Mouse (Mus musculus): ENCODE results near the gene Aprt. TPM values are rescaled to one million over a fixed set of nuclear protein-coding genes. Genes with fewer than 3 reads are reported as not detected.

Gene Aprt
- polyA plus RNA-seq, 1 experiment from 2014 or later: 355 TPM

DNA sequence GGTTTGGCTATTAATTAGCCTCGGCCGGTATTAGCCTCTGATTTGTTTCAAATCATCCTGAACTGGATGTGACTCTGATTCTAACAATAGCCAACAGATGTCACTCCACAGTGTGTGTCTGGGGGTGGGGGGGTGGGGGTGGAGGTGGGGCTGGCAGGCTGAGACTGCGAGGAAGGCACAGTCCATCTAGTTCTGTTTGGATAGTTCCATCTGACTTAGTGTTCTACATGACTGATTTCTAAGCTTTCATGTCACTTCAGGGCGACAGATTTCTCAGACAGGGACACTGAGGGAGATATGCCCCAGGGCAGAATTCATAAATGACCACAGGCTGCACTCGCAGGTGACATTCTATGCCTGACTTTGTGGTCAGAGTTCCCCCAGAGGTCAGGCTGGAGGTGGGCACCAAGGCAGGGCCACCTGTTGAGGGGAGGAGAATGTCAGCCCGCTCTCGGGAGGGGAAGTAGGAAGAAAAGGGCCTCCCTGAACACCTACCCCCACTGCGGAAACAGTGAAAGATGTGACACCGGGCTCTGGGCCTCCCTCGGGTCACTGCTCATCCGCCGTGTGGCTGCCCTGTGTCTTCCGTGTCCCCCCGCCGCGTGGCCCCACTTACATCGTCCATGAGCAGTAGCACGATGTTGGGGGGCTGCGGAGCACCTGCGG lies 34.0 kb upstream of the Aprt start:
- WGBS: 3% methylated on average over 20 of the region's 20 CpGs
- Histone ChIP-seq H3K27ac (peak overlapping the region; percentile 62), H3K9me3 (no peaks in the 10 kb centered on the region), H3K4me3 (peak overlapping the region; percentile 70), H3K4me1 (peaks cover 24% of the 10 kb centered on the region), H3K4me2 (peak overlapping the region; percentile 94), H3K9ac (peak overlapping the region; percentile 80), H3K27me3 (no peaks in the 10 kb centered on the region), H3K36me3 (peaks cover 19% of the 10 kb centered on the region)
- peak; percentile 38 for ATAC-seq (ENCODE audit: insufficient number of reproducible peaks, insufficient read depth, low FRiP score, low TSS enrichment, low read depth)

DNA sequence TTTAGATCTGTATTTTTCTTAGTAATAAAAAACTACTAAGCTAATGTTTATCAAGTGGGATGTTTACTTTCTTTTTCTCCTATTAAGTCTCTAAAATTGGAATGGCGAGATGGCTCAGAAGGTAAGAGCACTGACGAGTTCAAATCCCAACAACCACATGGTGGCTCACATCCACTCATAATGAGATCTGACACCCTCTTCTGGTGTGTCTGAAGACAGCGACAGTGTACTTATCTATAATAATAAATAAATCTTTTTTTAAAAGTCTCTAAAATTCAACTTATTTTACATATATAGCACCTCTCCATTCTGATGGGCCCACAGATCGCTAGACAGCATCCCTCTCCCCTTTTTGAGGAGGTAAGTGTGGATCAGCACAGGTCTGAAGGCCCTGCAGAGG lies 33.5 kb upstream of the Aprt start:
- Histone ChIP-seq H3K36me3 (peaks cover 16% of the 10 kb centered on the region), H3K4me1 (peaks cover 21% of the 10 kb centered on the region), H3K27ac (no peak overlapping the region), H3K4me3 (no peak overlapping the region), H3K9me3 (no peaks in the 10 kb centered on the region), H3K9ac (0 out of 2 replicates have a peak overlapping the region, but pooled peaks have one; percentile 80), H3K27me3 (no peaks in the 10 kb centered on the region), H3K4me2 (peak overlapping the region; percentile 94)
- no peak for ATAC-seq (ENCODE audit: insufficient number of reproducible peaks, insufficient read depth, low FRiP score, low TSS enrichment, low read depth)
- WGBS: 64% methylated on average over 4 of the region's 4 CpGs

GRCm38 (mm10) chr8:122606810-122607209 lies 30.1 kb upstream of the Aprt start:
- 72% methylated on average over 11 of the region's 12 CpGs for WGBS
- no peaks in the 10 kb centered on the region for H3K27me3 ChIP-seq
- no peak overlapping the region for H3K4me3 ChIP-seq
- H3K4me2 ChIP-seq: no peak overlapping the region
- no peak for ATAC-seq (ENCODE audit: insufficient number of reproducible peaks, insufficient read depth, low FRiP score, low TSS enrichment, low read depth)
- H3K4me1 ChIP-seq: peaks cover 9% of the 10 kb centered on the region
- H3K9me3 ChIP-seq: no peaks in the 10 kb centered on the region
- H3K27ac ChIP-seq: no peak overlapping the region
- H3K36me3 ChIP-seq: no peaks in the 10 kb centered on the region
- no peak overlapping the region for H3K9ac ChIP-seq

- no peak overlapping the region for H3K4me3 ChIP-seq
- H3K27ac ChIP-seq: no peak overlapping the region
- H3K9ac ChIP-seq: no peak overlapping the region
- H3K4me2 ChIP-seq: no peak overlapping the region
- 68% methylated on average over 4 of the region's 4 CpGs for WGBS
- no peaks in the 10 kb centered on the region for H3K36me3 ChIP-seq
- no peak for ATAC-seq (ENCODE audit: insufficient number of reproducible peaks, insufficient read depth, low FRiP score, low TSS enrichment, low read depth)
- peaks cover under 1% of the 10 kb centered on the region; the same call in 1 of the 2 replicates for H3K4me1 ChIP-seq
- no peaks in the 10 kb centered on the region for H3K27me3 ChIP-seq
- H3K9me3 ChIP-seq: no peaks in the 10 kb centered on the region
Measured at GRCm38 (mm10) chr8:122605367-122605766, 28.7 kb upstream of the Aprt start.

GRCm38 (mm10) chr8:122604640-122605039 lies 27.9 kb upstream of the Aprt start:
- 70% methylated on average over 1 of the region's 1 CpGs for WGBS
- Histone ChIP-seq H3K9me3 (no peaks in the 10 kb centered on the region), H3K4me3 (no peak overlapping the region), H3K4me1 (no peaks in the 10 kb centered on the region), H3K27ac (no peak overlapping the region), H3K36me3 (no peaks in the 10 kb centered on the region), H3K27me3 (no peaks in the 10 kb centered on the region), H3K4me2 (no peak overlapping the region), H3K9ac (no peak overlapping the region)
- ATAC-seq (ENCODE audit: insufficient number of reproducible peaks, insufficient read depth, low FRiP score, low TSS enrichment, low read depth): no peak

GRCm38 (mm10) chr8:122600666-122601065 lies 24.0 kb upstream of the Aprt start:
- Histone ChIP-seq H3K4me2 (no peak overlapping the region), H3K4me1 (no peaks in the 10 kb centered on the region), H3K9me3 (no peaks in the 10 kb centered on the region), H3K27me3 (no peaks in the 10 kb centered on the region), H3K4me3 (no peak overlapping the region), H3K9ac (no peak overlapping the region), H3K36me3 (0 out of 2 replicates have a peak, but pooled peaks cover 7% of the 10 kb centered on the region), H3K27ac (no peak overlapping the region)
- WGBS: 89% methylated on average over 9 of the region's 9 CpGs
- ATAC-seq (ENCODE audit: insufficient number of reproducible peaks, insufficient read depth, low FRiP score, low TSS enrichment, low read depth): no peak

GRCm38 (mm10) chr8:122596031-122596430 lies 19.3 kb upstream of the Aprt start:
- peaks cover 11% of the 10 kb centered on the region; the same call in 1 of the 2 replicates for H3K36me3 ChIP-seq

GRCm38 (mm10) chr8:122593783-122594507 lies 17.2 kb upstream of the Aprt start:
- no peaks in the 10 kb centered on the region for H3K4me1 ChIP-seq
- no peaks in the 10 kb centered on the region for H3K9me3 ChIP-seq
- 68% methylated on average over 19 of the region's 19 CpGs for WGBS
- peaks cover 11% of the 10 kb centered on the region; the same call in 1 of the 2 replicates for H3K36me3 ChIP-seq
- no peak for ATAC-seq (ENCODE audit: insufficient number of reproducible peaks, insufficient read depth, low FRiP score, low TSS enrichment, low read depth)
- no peak overlapping the region for H3K4me3 ChIP-seq
- no peak overlapping the region for H3K27ac ChIP-seq
- no peak overlapping the region for H3K4me2 ChIP-seq
- H3K27me3 ChIP-seq: no peaks in the 10 kb centered on the region
- H3K9ac ChIP-seq: 0 out of 2 replicates have a peak overlapping the region, but pooled peaks have one; percentile 27

More at GRCm38 (mm10) chr8:122596031-122596430, 19.3 kb upstream of the Aprt start:
- Histone ChIP-seq H3K27ac (no peak overlapping the region), H3K4me3 (no peak overlapping the region), H3K9me3 (no peaks in the 10 kb centered on the region), H3K4me2 (no peak overlapping the region), H3K4me1 (no peaks in the 10 kb centered on the region), H3K9ac (no peak overlapping the region), H3K27me3 (no peaks in the 10 kb centered on the region)
- no peak for ATAC-seq (ENCODE audit: insufficient number of reproducible peaks, insufficient read depth, low FRiP score, low TSS enrichment, low read depth)
- 44% methylated on average over 4 of the region's 4 CpGs for WGBS

- WGBS: 63% methylated on average over 12 of the region's 12 CpGs
- no peak overlapping the region for H3K27ac ChIP-seq
- no peaks in the 10 kb centered on the region for H3K27me3 ChIP-seq
- H3K9ac ChIP-seq: 0 out of 2 replicates have a peak overlapping the region, but pooled peaks have one; percentile 27
- no peak overlapping the region for H3K4me3 ChIP-seq
- H3K4me1 ChIP-seq: no peaks in the 10 kb centered on the region
- no peak overlapping the region for H3K4me2 ChIP-seq
- H3K36me3 ChIP-seq: peaks cover 8% of the 10 kb centered on the region; the same call in 1 of the 2 replicates
- H3K9me3 ChIP-seq: no peaks in the 10 kb centered on the region
- no peak for ATAC-seq (ENCODE audit: insufficient number of reproducible peaks, insufficient read depth, low FRiP score, low TSS enrichment, low read depth)
Measured at GRCm38 (mm10) chr8:122593240-122593639, 16.5 kb upstream of the Aprt start.

GRCm38 (mm10) chr8:122586749-122587148 lies 10.0 kb upstream of the Aprt start:
- Histone ChIP-seq H3K27me3 (no peaks in the 10 kb centered on the region), H3K9me3 (no peaks in the 10 kb centered on the region), H3K36me3 (no peaks in the 10 kb centered on the region), H3K4me3 (no peak overlapping the region), H3K4me2 (no peak overlapping the region), H3K4me1 (peaks cover 18% of the 10 kb centered on the region), H3K27ac (no peak overlapping the region), H3K9ac (no peak overlapping the region)
- no peak for ATAC-seq (ENCODE audit: insufficient number of reproducible peaks, insufficient read depth, low FRiP score, low TSS enrichment, low read depth)
- WGBS: 80% methylated on average over 10 of the region's 10 CpGs

DNA sequence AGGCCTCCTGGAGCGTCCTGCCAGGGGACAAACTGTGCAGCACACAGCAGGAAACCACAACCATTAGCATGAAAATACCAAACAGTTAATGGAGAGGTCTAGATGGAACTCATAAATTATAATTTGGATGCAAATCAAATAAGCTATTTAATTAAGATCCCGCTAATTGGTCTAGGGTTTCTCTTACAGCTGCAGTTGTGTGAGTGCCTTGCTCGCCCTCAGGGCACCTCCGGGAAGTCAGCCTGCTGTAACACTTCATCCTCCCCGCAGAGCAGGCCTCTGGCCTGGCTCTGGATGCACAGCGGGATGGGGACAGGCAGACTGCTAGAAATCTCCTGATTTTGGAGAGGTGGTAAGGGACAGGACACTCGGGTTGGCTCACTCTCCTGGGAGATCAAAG lies 9.5 kb upstream of the Aprt start:
- ATAC-seq (ENCODE audit: insufficient number of reproducible peaks, insufficient read depth, low FRiP score, low TSS enrichment, low read depth): no peak
- Histone ChIP-seq H3K36me3 (no peaks in the 10 kb centered on the region), H3K4me1 (peaks cover 18% of the 10 kb centered on the region), H3K4me2 (no peak overlapping the region), H3K4me3 (no peak overlapping the region), H3K27me3 (no peaks in the 10 kb centered on the region), H3K9ac (0 out of 2 replicates have a peak overlapping the region, but pooled peaks have one; percentile 27), H3K9me3 (no peaks in the 10 kb centered on the region), H3K27ac (no peak overlapping the region)
- 36% methylated on average over 7 of the region's 7 CpGs for WGBS

All from embryonic facial prominence, embryonic 13.5 days (tissue).